Mouse (Mus musculus): ENCODE measurements around the gene Gm17268. TPM values are rescaled to one million over a fixed set of nuclear protein-coding genes. Genes with fewer than 3 reads are reported as not detected.
A peak's percentile ranks its signal among the peaks of the same experiment; 100 is the strongest.

The Gm17268 gene
- polyA plus RNA-seq, 1 experiment: not detected

DNA sequence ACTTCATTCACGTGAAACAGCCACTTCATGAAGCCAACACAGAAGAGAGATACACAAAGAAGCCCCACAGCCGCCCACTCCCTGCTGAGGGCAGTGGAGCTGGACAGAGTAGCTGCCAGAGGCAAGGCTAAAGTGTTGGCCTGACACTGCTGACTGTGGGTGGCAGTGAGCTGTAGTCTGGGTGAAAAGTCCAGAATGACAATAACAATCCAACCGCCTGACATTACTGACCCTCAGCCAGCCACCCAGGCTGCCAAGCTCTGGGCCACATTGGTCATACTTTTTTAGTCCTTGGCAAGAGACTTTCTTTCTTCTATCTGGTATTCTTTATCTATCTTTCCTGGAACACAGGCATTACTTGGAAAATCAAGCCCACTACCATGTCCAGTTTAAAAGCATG lies 32.7 kb upstream of the Gm17268 start:
- no peak overlapping the region for H3K4me3 ChIP-seq (ENCODE audit: control insufficient read depth, low read depth, low read length)
- TF ChIP-seq CTCF (IDR thresholded peaks at IDR 0.05; ENCODE audit: control insufficient read depth, insufficient read depth, insufficient replicate concordance, low read depth, low read length) (no peak), POLR2A (IDR thresholded peaks at IDR 0.05; ENCODE audit: control insufficient read depth, low read depth, low read length) (no peak)
- no peaks in the 10 kb centered on the region for H3K27me3 ChIP-seq (ENCODE audit: control insufficient read depth, insufficient read depth, low read length)
- H3K27ac ChIP-seq (ENCODE audit: control insufficient read depth, insufficient read depth, low read depth, low read length): no peak overlapping the region
- no peaks in the 10 kb centered on the region for H3K36me3 ChIP-seq (ENCODE audit: control insufficient read depth, insufficient read depth, low read length)
- no peaks in the 10 kb centered on the region for H3K4me1 ChIP-seq (ENCODE audit: control insufficient read depth, insufficient read depth, low read length)

DNA sequence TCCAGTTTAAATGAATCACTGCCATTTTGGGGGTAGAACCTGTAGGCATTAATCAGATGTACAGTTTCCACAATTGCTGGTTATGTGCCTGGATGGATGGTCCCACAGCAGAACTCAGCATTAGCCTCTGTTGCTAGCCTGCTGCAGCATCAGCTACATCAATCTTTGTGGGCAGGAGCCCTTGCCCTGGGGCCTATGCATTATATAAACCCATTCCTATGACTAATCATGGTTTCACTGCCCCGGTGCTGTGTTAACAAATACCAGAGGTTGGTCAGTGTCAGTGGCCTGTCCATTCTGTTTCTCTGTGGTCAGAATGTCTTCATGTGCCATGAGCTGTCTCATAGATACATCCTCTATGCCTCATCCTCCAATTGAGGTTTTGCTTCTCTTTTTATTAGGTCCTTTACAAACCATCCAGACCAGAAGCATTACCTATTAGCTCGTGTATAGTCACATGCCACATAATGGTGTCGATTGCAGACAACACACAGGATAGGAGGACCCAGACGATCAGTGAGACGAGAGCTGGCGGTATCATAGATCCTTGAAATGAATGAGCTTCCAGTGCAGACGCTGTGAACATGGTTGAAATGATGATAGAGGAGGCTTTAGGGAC lies 28.7 kb upstream of the Gm17268 start:
- H3K27me3 ChIP-seq (ENCODE audit: control insufficient read depth, insufficient read depth, low read length): no peaks in the 10 kb centered on the region
- no peak overlapping the region for H3K27ac ChIP-seq (ENCODE audit: control insufficient read depth, insufficient read depth, low read depth, low read length)
- H3K36me3 ChIP-seq (ENCODE audit: control insufficient read depth, insufficient read depth, low read length): no peaks in the 10 kb centered on the region
- H3K4me3 ChIP-seq (ENCODE audit: control insufficient read depth, low read depth, low read length): no peak overlapping the region
- H3K4me1 ChIP-seq (ENCODE audit: control insufficient read depth, insufficient read depth, low read length): no peaks in the 10 kb centered on the region
- TF ChIP-seq POLR2A (IDR thresholded peaks at IDR 0.05; ENCODE audit: control insufficient read depth, low read depth, low read length) (no peak), CTCF (IDR thresholded peaks at IDR 0.05; ENCODE audit: control insufficient read depth, insufficient read depth, insufficient replicate concordance, low read depth, low read length) (no peak)

DNA sequence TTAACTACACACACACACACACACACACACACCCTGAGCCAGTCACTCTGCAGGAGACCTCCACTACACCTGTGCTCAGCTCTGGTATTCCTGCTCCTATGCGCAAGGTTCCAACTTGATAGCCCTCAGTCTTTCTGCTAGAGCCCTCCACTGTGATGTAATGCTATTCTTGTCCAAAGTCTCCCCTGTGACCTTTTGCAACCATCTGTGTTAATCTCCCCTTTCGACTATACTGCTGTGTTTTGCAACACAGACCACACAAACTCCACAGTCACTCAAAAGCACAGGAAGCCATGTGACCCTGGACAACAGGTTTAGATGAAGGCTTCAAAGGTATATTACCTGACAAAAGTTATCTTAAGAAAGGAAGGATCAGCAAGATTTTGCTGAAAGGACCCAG lies 25.1 kb upstream of the Gm17268 start:
- no peaks in the 10 kb centered on the region for H3K4me1 ChIP-seq (ENCODE audit: control insufficient read depth, insufficient read depth, low read length)
- no peaks in the 10 kb centered on the region for H3K36me3 ChIP-seq (ENCODE audit: control insufficient read depth, insufficient read depth, low read length)
- H3K27me3 ChIP-seq (ENCODE audit: control insufficient read depth, insufficient read depth, low read length): no peaks in the 10 kb centered on the region
- no peak for TF ChIP-seq POLR2A (IDR thresholded peaks at IDR 0.05; ENCODE audit: control insufficient read depth, low read depth, low read length)
- TF ChIP-seq CTCF (IDR thresholded peaks at IDR 0.05; ENCODE audit: control insufficient read depth, insufficient read depth, insufficient replicate concordance, low read depth, low read length): no peak
- no peak overlapping the region for H3K4me3 ChIP-seq (ENCODE audit: control insufficient read depth, low read depth, low read length)
- H3K27ac ChIP-seq (ENCODE audit: control insufficient read depth, insufficient read depth, low read depth, low read length): no peak overlapping the region

DNA sequence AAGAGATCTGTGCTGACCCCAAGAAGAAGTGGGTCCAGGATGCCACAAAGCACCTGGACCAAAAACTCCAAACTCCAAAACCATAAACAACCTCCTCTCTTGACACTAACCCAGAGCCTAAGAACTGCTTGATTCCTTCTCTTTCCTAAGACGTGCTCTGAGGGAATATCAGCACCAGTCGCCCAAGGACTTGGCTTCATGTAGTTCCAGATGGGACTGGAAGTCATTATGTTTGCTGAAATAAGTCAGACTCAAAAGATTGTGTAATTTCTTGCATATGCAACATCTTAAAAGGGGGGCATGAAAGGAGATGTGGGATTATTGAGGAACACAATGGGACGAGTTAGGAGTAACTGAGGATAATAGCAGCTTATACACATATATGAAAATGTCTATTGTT lies 23.9 kb upstream of the Gm17268 start:
- Histone ChIP-seq H3K27ac (ENCODE audit: control insufficient read depth, insufficient read depth, low read depth, low read length) (no peak overlapping the region), H3K36me3 (ENCODE audit: control insufficient read depth, insufficient read depth, low read length) (no peaks in the 10 kb centered on the region), H3K27me3 (ENCODE audit: control insufficient read depth, insufficient read depth, low read length) (no peaks in the 10 kb centered on the region), H3K4me3 (ENCODE audit: control insufficient read depth, low read depth, low read length) (no peak overlapping the region), H3K4me1 (ENCODE audit: control insufficient read depth, insufficient read depth, low read length) (no peaks in the 10 kb centered on the region)
- no peak for TF ChIP-seq CTCF (IDR thresholded peaks at IDR 0.05; ENCODE audit: control insufficient read depth, insufficient read depth, insufficient replicate concordance, low read depth, low read length)
- TF ChIP-seq POLR2A (IDR thresholded peaks at IDR 0.05; ENCODE audit: control insufficient read depth, low read depth, low read length): no peak

GRCm38 (mm10) chr11:82057646-82058045 lies 19.3 kb upstream of the Gm17268 start, which contains the start of gene Ccl11:
Ccl11 (plus strand) TSS chr11:82057823.
- TF ChIP-seq CTCF (IDR thresholded peaks at IDR 0.05; ENCODE audit: control insufficient read depth, insufficient read depth, insufficient replicate concordance, low read depth, low read length) (no peak), POLR2A (IDR thresholded peaks at IDR 0.05; ENCODE audit: control insufficient read depth, low read depth, low read length) (no peak)
- no peaks in the 10 kb centered on the region for H3K36me3 ChIP-seq (ENCODE audit: control insufficient read depth, insufficient read depth, low read length)
- H3K27ac ChIP-seq (ENCODE audit: control insufficient read depth, insufficient read depth, low read depth, low read length): no peak within 1 kb of the TSS
- H3K4me3 ChIP-seq (ENCODE audit: control insufficient read depth, low read depth, low read length): no peak within 1 kb of the TSS
- H3K4me1 ChIP-seq (ENCODE audit: control insufficient read depth, insufficient read depth, low read length): no peaks in the 10 kb centered on the region
- no peaks in the 10 kb centered on the region for H3K27me3 ChIP-seq (ENCODE audit: control insufficient read depth, insufficient read depth, low read length)

GRCm38 (mm10) chr11:82053849-82054248 lies 15.5 kb upstream of the Gm17268 start:
- TF ChIP-seq POLR2A (IDR thresholded peaks at IDR 0.05; ENCODE audit: control insufficient read depth, low read depth, low read length) (no peak), CTCF (IDR thresholded peaks at IDR 0.05; ENCODE audit: control insufficient read depth, insufficient read depth, insufficient replicate concordance, low read depth, low read length) (no peak)
- no peak overlapping the region for H3K27ac ChIP-seq (ENCODE audit: control insufficient read depth, insufficient read depth, low read depth, low read length)
- no peaks in the 10 kb centered on the region for H3K27me3 ChIP-seq (ENCODE audit: control insufficient read depth, insufficient read depth, low read length)
- no peaks in the 10 kb centered on the region for H3K4me1 ChIP-seq (ENCODE audit: control insufficient read depth, insufficient read depth, low read length)
- no peak overlapping the region for H3K4me3 ChIP-seq (ENCODE audit: control insufficient read depth, low read depth, low read length)
- H3K36me3 ChIP-seq (ENCODE audit: control insufficient read depth, insufficient read depth, low read length): no peaks in the 10 kb centered on the region

DNA sequence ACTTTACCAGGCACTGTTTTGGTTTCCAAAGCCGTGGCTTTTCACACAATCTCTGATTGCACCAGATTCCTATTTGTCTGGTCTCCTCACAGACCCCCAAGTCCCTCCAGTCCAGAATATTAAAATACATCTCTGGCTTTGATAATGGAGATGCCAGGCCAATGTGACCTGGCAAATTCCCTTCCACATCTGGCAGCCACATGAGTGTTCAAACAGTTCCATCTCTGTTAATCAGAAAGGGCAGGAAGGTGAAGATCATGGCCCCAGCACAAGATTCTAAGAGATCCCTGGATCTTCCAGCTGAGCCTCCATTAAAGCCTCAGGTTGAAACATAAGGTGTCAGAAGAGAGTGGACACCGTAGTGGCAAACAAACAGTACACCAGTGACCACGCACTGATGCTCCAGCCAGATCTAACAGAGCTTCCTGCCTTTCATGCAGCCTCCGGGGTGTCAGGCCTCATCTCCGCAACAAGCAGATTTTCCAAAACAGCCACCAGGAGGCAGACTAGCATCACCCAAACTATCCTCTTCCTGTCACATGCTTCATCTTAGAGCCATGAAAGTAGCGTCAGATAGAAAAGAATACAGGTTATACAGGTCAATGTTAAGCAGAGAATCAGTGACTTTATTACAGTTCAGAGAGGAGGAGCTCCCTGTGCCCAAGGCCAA lies 9.5 kb upstream of the Gm17268 start:
- Histone ChIP-seq H3K36me3 (ENCODE audit: control insufficient read depth, insufficient read depth, low read length) (no peaks in the 10 kb centered on the region), H3K4me3 (ENCODE audit: control insufficient read depth, low read depth, low read length) (no peak overlapping the region), H3K4me1 (ENCODE audit: control insufficient read depth, insufficient read depth, low read length) (no peaks in the 10 kb centered on the region), H3K27me3 (ENCODE audit: control insufficient read depth, insufficient read depth, low read length) (no peaks in the 10 kb centered on the region), H3K27ac (ENCODE audit: control insufficient read depth, insufficient read depth, low read depth, low read length) (no peak overlapping the region)
- TF ChIP-seq POLR2A (IDR thresholded peaks at IDR 0.05; ENCODE audit: control insufficient read depth, low read depth, low read length) (no peak), CTCF (IDR thresholded peaks at IDR 0.05; ENCODE audit: control insufficient read depth, insufficient read depth, insufficient replicate concordance, low read depth, low read length) (peak; percentile 30; the same call in 1 of the 2 replicates)

All from testis, adult 2 months (tissue).